Mouse (Mus musculus) urinary bladder, postnatal 14 days (tissue): ENCODE results near the gene Serpinb6a.

Experiments used
- DNase-seq: peaks from one replicate; pipeline ENCODE4 v3.0.0; 2021; ENCODE audit warnings: low spot score

Serpinb6a gene

GRCm38 (mm10) chr13:33906821-33907220, 95.8 kb downstream of the Serpinb6a start:
- no peak for DNase-seq

- no peak for DNase-seq
These were observed 97.2 kb downstream of the Serpinb6a start, which contains the start of gene Serpinb6c for GRCm38 (mm10) chr13:33905176-33905954. Gene Serpinb6c, minus strand, starts transcription at chr13:33905708.

DNA sequence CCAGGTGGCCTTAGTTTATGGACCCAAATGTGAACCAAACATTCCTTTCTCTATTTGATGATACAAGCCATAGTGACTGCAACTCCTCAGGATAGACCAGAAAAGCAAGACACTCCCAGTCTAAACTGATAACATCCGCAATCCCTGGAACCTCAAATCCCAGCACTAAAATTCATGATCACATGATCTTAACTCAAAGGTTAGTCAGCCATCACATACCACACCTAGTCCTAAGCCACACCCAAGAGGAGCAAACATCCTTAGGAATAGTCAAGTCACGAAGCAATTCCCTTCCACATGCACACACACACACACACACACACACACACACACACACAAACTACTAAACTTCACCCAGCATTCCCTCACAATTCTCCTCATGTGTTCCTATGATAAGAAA, 99.3 kb downstream of the Serpinb6a start:
- no peak for DNase-seq

DNA sequence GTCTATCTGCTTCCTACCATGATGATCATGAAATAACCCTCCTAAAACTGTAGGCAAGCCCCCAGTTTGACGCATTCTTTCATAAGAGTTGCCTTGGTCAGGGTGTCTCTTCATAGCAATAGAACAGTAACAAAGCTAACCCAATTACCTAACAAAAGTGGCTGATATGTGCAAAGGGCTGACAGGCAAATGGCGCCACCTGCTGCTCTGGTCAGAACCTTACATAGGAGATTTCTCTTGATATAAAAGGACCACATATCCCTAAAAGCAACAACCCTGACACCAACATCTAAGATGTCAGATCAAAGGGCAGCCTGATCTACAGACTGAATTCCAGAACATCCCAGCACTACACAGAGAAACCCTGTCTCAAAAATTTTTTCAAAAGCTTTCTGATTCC, 108.4 kb downstream of the Serpinb6a start:
- DNase-seq: no peak
